Mouse (Mus musculus): ENCODE measurements at regions not wholly inside any gene's neighbourhood (a gene's known extent, or its start where the extent isn't known, plus 50 kb on each side); places are given as distances from the start of the nearest gene placed in this dataset.

GRCm38 (mm10) chr7:71128928-71129327 is 222.4 kb downstream of the Gm10295 start:
- TF ChIP-seq POLR2A (IDR thresholded peaks at IDR 0.05; ENCODE audit: low read depth, low read length) (no peak), CTCF (IDR thresholded peaks at IDR 0.05; ENCODE audit: borderline replicate concordance, insufficient read depth, low read length) (no peak)

All from embryonic fibroblast, embryonic 13.5 days (primary cell).